Mouse (Mus musculus): ENCODE measurements around the gene Gm9887. TPM values are rescaled to one million over a fixed set of nuclear protein-coding genes. Genes with fewer than 3 reads are reported as not detected.

The Gm9887 gene
- total and polyA plus RNA-seq, 3 experiments = 1.7 to 4.9 TPM; not detected in 1

DNA sequence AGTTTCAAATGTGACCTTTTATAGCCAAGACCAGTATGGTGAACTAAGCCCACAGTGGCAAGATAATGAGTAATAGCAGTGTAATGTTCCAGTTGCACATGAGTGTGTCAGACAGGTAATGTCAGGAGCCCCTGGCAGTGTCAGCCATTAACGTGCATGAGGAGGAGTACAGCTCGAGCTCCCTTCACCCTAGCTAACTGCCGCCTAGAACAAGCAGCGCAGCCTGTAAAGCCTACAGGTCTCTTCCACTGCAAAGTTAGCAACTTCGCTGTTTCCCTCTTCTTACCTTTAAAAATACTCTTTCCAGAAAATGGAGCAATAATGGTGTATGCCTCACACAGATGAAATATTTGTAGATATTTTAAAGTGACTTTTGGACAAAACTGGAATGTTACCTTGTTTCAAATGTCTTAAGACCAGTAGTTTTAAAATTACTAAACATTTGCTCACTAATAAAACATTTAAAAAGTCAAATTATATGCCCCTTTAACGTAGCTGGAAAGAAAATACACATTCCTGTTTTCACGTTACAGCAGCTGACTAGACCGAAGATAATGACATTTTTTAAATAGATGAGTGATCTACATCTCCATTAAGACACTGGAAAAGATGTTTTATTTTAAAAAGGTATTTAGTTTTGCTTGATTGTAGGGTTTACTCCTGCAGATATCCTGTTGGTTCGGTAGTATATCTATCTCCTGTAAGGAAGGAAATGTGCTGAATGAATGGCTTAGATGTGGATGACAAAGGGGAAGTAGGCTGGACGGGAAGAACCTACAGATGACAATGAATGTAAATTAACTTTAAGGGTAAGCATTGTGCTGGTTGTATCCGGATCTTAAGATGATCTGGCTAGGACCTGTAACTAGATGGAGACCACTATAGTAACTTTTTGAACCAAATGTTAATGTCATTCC, 1.9 kb upstream of the Gm9887 start:
- H3K9ac ChIP-seq (ENCODE audit: control insufficient read depth, low read depth, low read length, poor library complexity, severe bottlenecking) = peak overlapping the region; percentile 98
- peaks cover 4 to 27% of the 10 kb centered on the region in 2 experiments; a peak in 3 of 4 replicates for H3K36me3 ChIP-seq (ENCODE audit: control insufficient read depth in 1 of 2, insufficient read depth in 2 of 2, low read length in 2 of 2)
- peaks cover 41% of the 10 kb centered on the region for H3K79me2 ChIP-seq (ENCODE audit: control insufficient read depth, insufficient read depth, low read length, poor library complexity)
- H3K4me1 ChIP-seq (ENCODE audit: control insufficient read depth in 1 of 2, insufficient read depth in 2 of 2, low read length in 2 of 2) = peaks cover 5 to 7% of the 10 kb centered on the region in 2 experiments
- peak; percentile 81 for DNase-seq (ENCODE audit: low read depth, low spot score)
- no peaks in the 10 kb centered on the region for H3K9me3 ChIP-seq (replicated peaks; ENCODE audit: insufficient read depth, low read length)
- no peaks in the 10 kb centered on the region for H3K27me3 ChIP-seq (ENCODE audit: control insufficient read depth in 1 of 2, insufficient read depth in 2 of 2, low read length in 2 of 2)
- no peak overlapping the region for H3K27ac ChIP-seq (ENCODE audit: control insufficient read depth, low read depth, low read length)
- H3K4me3 ChIP-seq (ENCODE audit: control insufficient read depth in 1 of 2, insufficient read depth in 1 of 2, low read depth in 2 of 2, low read length in 2 of 2) = peak overlapping the region; percentile 81 to 96
- no peak for TF ChIP-seq E2F4 (IDR thresholded peaks at IDR 0.05; ENCODE audit: borderline replicate concordance, low read depth, low read length)
- TF ChIP-seq POLR2A (IDR thresholded peaks at IDR 0.05; ENCODE audit: control insufficient read depth in 1 of 2, insufficient read depth in 1 of 2, low read depth in 1 of 2, low read length in 2 of 2, poor library complexity in 1 of 2) = peak in 1 of 2 experiments; percentile 20; a peak in 2 of 4 replicates
- TF ChIP-seq MYC (IDR thresholded peaks at IDR 0.05; ENCODE audit: low read depth, low read length) = peak; percentile 23; the same call in 1 of the 2 replicates
- TF ChIP-seq SIN3A (IDR thresholded peaks at IDR 0.05; ENCODE audit: low read length) = peak; percentile 85
- TF ChIP-seq ZKSCAN1 (IDR thresholded peaks at IDR 0.05; ENCODE audit: low read depth, low read length) = no peak
- peak; percentile 18 for TF ChIP-seq POLR2AphosphoS2 (IDR thresholded peaks at IDR 0.05; ENCODE audit: low read length)
- peak; percentile 27; the same call in 1 of the 2 replicates for TF ChIP-seq MXI1 (IDR thresholded peaks at IDR 0.05; ENCODE audit: low read depth, low read length)
- TF ChIP-seq HCFC1 (IDR thresholded peaks at IDR 0.05; ENCODE audit: low read depth, low read length) = no peak
- no peak for TF ChIP-seq MYB (IDR thresholded peaks at IDR 0.05; ENCODE audit: low read depth, low read length)
- no peak for TF ChIP-seq MAX (IDR thresholded peaks at IDR 0.05; ENCODE audit: low read length)
- TF ChIP-seq ZNF384 (IDR thresholded peaks at IDR 0.05; ENCODE audit: low read depth, low read length) = no peak
- TF ChIP-seq NRF1 (IDR thresholded peaks at IDR 0.05; ENCODE audit: insufficient read depth, low read depth, low read length, poor library complexity, severe bottlenecking) = no peak
- TF ChIP-seq MAZ (IDR thresholded peaks at IDR 0.05; ENCODE audit: low read depth, low read length) = no peak
- no peak for TF ChIP-seq GABPA (IDR thresholded peaks at IDR 0.05; ENCODE audit: low read depth, low read length)
- TF ChIP-seq UBTF (IDR thresholded peaks at IDR 0.05; ENCODE audit: borderline replicate concordance, insufficient read depth, low read depth, low read length) = no peak
- no peak for TF ChIP-seq KAT2A (conservative IDR thresholded peaks at IDR 0.05; ENCODE audit: low read depth, low read length)
- TF ChIP-seq ZC3H11A (IDR thresholded peaks at IDR 0.05; ENCODE audit: low read depth, low read length) = no peak
- no peak for TF ChIP-seq CHD2 (IDR thresholded peaks at IDR 0.05; ENCODE audit: low read length)
- TF ChIP-seq SMC3 (IDR thresholded peaks at IDR 0.05; ENCODE audit: low read depth, low read length) = no peak
- TF ChIP-seq RAD21 (IDR thresholded peaks at IDR 0.05; ENCODE audit: low read depth, low read length) = no peak
- TF ChIP-seq JUND (IDR thresholded peaks at IDR 0.05; ENCODE audit: low read depth, low read length) = no peak
- no peak for TF ChIP-seq POLR2AphosphoS5 (IDR thresholded peaks at IDR 0.05; ENCODE audit: borderline replicate concordance, low read depth, low read length)
- no peak; the same call in 1 of the 2 replicates for TF ChIP-seq GATA1 (IDR thresholded peaks at IDR 0.05; ENCODE audit: low read depth, low read length)
- TF ChIP-seq TAL1 (IDR thresholded peaks at IDR 0.05; ENCODE audit: low read length) = no peak
- TF ChIP-seq MEF2A (IDR thresholded peaks at IDR 0.05; ENCODE audit: extremely low read depth, insufficient replicate concordance, low read depth, low read length, poor library complexity, severe bottlenecking) = no peak
- no peak for TF ChIP-seq CHD1 (IDR thresholded peaks at IDR 0.05; ENCODE audit: low read depth, low read length)
- TF ChIP-seq ELF1 (IDR thresholded peaks at IDR 0.05; ENCODE audit: low read depth, low read length) = no peak
- TF ChIP-seq TBP (IDR thresholded peaks at IDR 0.05; ENCODE audit: low read depth, low read length) = no peak
- TF ChIP-seq RCOR1 (IDR thresholded peaks at IDR 0.05; ENCODE audit: low read depth, low read length) = no peak
- TF ChIP-seq BHLHE40 (IDR thresholded peaks at IDR 0.05; ENCODE audit: borderline replicate concordance, low read depth, low read length) = no peak
- TF ChIP-seq EP300 (IDR thresholded peaks at IDR 0.05; ENCODE audit: low read depth in 1 of 2, low read length in 2 of 2) = no peak; a peak in 1 of 4 replicates
- TF ChIP-seq TCF12 (IDR thresholded peaks at IDR 0.05; ENCODE audit: low read depth, low read length) = no peak
- TF ChIP-seq MAFK (IDR thresholded peaks at IDR 0.05; ENCODE audit: borderline replicate concordance, low read depth, low read length) = no peak
- TF ChIP-seq USF1 (IDR thresholded peaks at IDR 0.05; ENCODE audit: low read depth, low read length) = no peak
- no peak for TF ChIP-seq CTCF (IDR thresholded peaks at IDR 0.05 in 2 of 3, conservative IDR thresholded peaks at IDR 0.05 in 1 of 3; ENCODE audit: control insufficient read depth in 1 of 3, insufficient read depth in 1 of 3, low read depth in 2 of 3, low read length in 3 of 3, poor library complexity in 1 of 3, severe bottlenecking in 1 of 3)
- 0 out of 2 replicates have a peak, but pooled peaks have one; percentile 41 for TF ChIP-seq ZMIZ1 (IDR thresholded peaks at IDR 0.05; ENCODE audit: low read depth, low read length)

Data from MEL (cell line).